Mouse (Mus musculus): ENCODE results near the gene Ppm1h. TPM values are rescaled to one million over a fixed set of nuclear protein-coding genes. Genes with fewer than 3 reads are reported as not detected.

Ppm1h gene
- total and polyA plus RNA-seq, 2 experiments from 2014 or later, result 4.9 to 6.1 TPM

DNA sequence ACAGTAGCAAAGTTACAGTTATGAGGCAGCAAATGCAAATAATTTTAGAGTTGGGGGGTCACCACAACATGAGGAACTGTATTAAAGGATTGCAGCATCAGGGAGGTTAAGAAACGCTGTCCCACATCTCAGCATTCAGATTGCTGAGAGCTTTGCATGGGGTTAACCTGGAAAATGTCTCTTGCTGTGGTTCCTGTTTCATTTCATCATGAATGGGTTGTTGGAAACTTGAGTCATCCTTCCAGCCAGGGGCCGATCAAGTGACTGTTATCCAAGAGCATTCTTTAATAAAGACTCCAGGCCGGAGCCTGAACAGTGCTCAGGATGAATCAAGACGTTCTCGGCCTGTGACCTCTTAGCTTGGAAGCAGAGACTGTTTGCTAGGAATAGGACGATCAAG, 12.1 kb downstream of the Ppm1h start:
- H3K27ac ChIP-seq (ENCODE audit: low read depth), result no peak overlapping the region
- 73% methylated on average over 6 of the region's 6 CpGs for WGBS
- TF ChIP-seq CTCF (IDR thresholded peaks at IDR 0.05; ENCODE audit: low read depth) (no peak), EP300 (IDR thresholded peaks at IDR 0.05; ENCODE audit: low read depth) (no peak)
- no peak for ATAC-seq (ENCODE audit: insufficient read depth, low read depth)
- H3K27me3 ChIP-seq (ENCODE audit: control insufficient read depth, insufficient read depth, low read length), result no peaks in the 10 kb centered on the region
- no peak overlapping the region for H3K9ac ChIP-seq (replicated peaks; ENCODE audit: low read depth, low read length)
- DNase-seq (ENCODE audit: low spot score), result no peak
- H3K36me3 ChIP-seq (replicated peaks; ENCODE audit: control insufficient read depth, insufficient read depth, low read length), result no peaks in the 10 kb centered on the region; the same call in 1 of the 2 replicates
- H3K4me1 ChIP-seq (ENCODE audit: control insufficient read depth, insufficient read depth), result no peaks in the 10 kb centered on the region
- no peak overlapping the region for H3K4me2 ChIP-seq (ENCODE audit: low read depth, low read length)
- H3K9me3 ChIP-seq (replicated peaks; ENCODE audit: control insufficient read depth, low read length), result no peaks in the 10 kb centered on the region
- H3K4me3 ChIP-seq (ENCODE audit: low read depth, low read length), result no peak overlapping the region

DNA sequence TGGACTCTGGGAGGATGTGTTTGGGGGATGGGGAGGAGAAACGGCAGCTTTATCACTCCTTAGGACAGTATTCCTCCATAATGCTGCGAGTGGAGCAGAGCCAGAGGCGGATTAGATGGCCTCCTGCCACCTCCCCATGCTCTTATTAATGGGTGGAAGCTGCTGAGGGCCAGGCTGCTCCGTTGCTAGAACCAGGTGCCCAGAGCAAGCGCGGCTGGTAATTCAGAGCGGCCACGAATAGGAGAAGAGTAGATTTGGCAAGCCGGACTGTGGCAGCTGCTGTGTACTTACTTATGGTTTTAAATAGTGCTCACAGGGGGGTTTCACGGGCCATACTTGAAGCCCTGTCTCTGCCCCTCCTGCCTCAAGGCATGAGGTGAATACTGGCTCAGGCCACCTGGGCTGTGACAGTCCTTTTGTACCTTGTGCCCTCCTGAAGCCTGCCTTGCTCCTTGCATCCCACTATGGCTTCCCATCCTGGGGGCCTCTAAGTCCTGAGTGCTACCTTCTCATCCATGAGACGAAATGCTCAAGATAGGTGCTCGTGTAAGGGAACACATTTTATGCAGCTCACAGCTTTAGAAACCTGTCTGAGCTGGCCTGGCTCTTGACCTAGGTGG, 14.7 kb downstream of the Ppm1h start:
- no peak overlapping the region for H3K9ac ChIP-seq (replicated peaks; ENCODE audit: low read depth, low read length)
- ATAC-seq (ENCODE audit: insufficient read depth, low read depth), result no peak
- no peak overlapping the region for H3K27ac ChIP-seq (ENCODE audit: low read depth)
- no peaks in the 10 kb centered on the region for H3K4me1 ChIP-seq (ENCODE audit: control insufficient read depth, insufficient read depth)
- no peaks in the 10 kb centered on the region; the same call in 1 of the 2 replicates for H3K36me3 ChIP-seq (replicated peaks; ENCODE audit: control insufficient read depth, insufficient read depth, low read length)
- no peaks in the 10 kb centered on the region for H3K9me3 ChIP-seq (replicated peaks; ENCODE audit: control insufficient read depth, low read length)
- DNase-seq (ENCODE audit: low spot score), result no peak
- no peak overlapping the region for H3K4me3 ChIP-seq (ENCODE audit: low read depth, low read length)
- H3K4me2 ChIP-seq (ENCODE audit: low read depth, low read length), result no peak overlapping the region
- WGBS, result 60% methylated on average over 12 of the region's 12 CpGs
- H3K27me3 ChIP-seq (ENCODE audit: control insufficient read depth, insufficient read depth, low read length), result no peaks in the 10 kb centered on the region
- no peak for TF ChIP-seq EP300 (IDR thresholded peaks at IDR 0.05; ENCODE audit: low read depth)
- TF ChIP-seq CTCF (IDR thresholded peaks at IDR 0.05; ENCODE audit: low read depth), result no peak

DNA sequence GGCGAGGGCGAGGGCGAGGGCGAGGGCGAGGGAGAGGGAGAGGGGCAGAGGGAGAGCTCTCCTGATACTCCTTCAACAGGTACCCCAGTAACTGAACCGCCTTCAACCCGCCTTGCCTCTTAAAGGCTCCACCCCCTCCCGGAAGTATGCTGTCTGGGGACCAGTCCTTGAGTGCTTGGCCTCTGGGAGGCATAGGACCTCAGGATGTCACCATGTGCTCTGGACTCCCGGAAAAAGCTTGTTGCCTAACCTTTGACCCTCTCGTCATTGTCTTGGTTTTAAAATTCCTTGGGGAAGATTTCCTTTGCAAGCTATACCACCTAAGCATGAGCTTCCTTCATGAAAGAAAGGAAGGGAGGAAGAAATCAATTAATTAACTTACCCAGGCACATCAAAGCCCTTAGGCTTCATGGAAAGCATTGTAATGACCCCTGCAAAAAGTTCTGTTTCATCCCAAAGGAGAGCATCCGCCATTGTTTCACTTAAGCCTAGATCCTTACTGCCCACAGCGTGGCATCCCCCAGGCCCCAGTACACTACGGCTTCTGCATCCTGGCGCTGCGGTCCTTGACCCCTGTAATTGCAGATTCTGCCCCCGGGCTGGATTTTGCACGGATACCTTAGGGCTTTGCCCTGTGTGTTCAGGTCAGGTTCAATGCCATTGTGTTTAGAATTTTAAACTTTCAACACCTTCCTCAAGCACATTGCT, 15.5 kb downstream of the Ppm1h start:
- 66% methylated on average over 16 of the region's 17 CpGs for WGBS
- DNase-seq (ENCODE audit: low spot score), result no peak
- ATAC-seq (ENCODE audit: insufficient read depth, low read depth), result no peak
- no peak overlapping the region for H3K4me2 ChIP-seq (ENCODE audit: low read depth, low read length)
- no peak overlapping the region for H3K27ac ChIP-seq (ENCODE audit: low read depth)
- TF ChIP-seq EP300 (IDR thresholded peaks at IDR 0.05; ENCODE audit: low read depth) (no peak), CTCF (IDR thresholded peaks at IDR 0.05; ENCODE audit: low read depth) (no peak)
- H3K27me3 ChIP-seq (ENCODE audit: control insufficient read depth, insufficient read depth, low read length), result no peaks in the 10 kb centered on the region
- no peaks in the 10 kb centered on the region for H3K4me1 ChIP-seq (ENCODE audit: control insufficient read depth, insufficient read depth)
- no peaks in the 10 kb centered on the region for H3K9me3 ChIP-seq (replicated peaks; ENCODE audit: control insufficient read depth, low read length)
- no peak overlapping the region for H3K4me3 ChIP-seq (ENCODE audit: low read depth, low read length)
- no peaks in the 10 kb centered on the region; the same call in 1 of the 2 replicates for H3K36me3 ChIP-seq (replicated peaks; ENCODE audit: control insufficient read depth, insufficient read depth, low read length)
- no peak overlapping the region for H3K9ac ChIP-seq (replicated peaks; ENCODE audit: low read depth, low read length)

DNA sequence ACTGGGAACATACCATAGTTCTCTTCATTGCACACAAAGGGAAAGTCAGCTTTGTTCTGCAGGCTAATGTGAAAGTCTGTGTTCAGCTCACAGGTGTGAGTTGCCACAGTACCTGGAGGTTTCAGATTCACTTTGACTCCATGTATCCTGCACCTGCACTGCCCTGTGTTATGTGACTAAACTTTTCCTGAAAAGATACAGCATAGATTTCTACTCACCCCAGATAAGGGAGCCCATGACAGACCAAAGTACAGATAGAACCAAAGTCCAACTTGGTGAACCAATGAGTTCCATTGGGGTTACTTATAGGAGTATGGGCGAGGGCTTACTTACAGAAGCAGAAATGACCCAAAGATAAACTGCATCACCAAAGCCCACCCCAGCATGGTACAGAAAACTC, 17.8 kb downstream of the Ppm1h start:
- no peaks in the 10 kb centered on the region for H3K4me1 ChIP-seq (ENCODE audit: control insufficient read depth, insufficient read depth)
- TF ChIP-seq EP300 (IDR thresholded peaks at IDR 0.05; ENCODE audit: low read depth), result no peak
- no peak for TF ChIP-seq CTCF (IDR thresholded peaks at IDR 0.05; ENCODE audit: low read depth)

DNA sequence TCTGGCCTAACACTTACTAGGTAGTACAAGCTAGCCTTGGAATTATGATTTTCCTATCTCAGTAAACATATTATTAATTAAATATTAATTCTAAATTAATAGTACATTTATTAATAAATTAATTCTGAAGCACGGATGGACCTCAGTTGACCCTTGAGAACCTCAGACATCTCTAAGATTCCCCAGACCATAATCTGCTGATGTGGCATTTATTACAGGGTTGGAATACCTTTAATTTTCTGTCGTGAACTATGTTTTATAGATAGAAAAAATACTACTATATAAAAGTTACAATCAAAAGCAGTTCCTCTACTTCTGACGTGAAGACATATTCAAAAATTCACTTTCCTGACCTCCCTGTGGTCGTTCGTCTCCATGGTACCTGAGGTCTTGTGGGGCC, 19.8 kb downstream of the Ppm1h start:
- Histone ChIP-seq H3K27ac (ENCODE audit: low read depth) (no peak overlapping the region), H3K36me3 (replicated peaks; ENCODE audit: control insufficient read depth, insufficient read depth, low read length) (no peaks in the 10 kb centered on the region), H3K27me3 (ENCODE audit: control insufficient read depth, insufficient read depth, low read length) (no peaks in the 10 kb centered on the region), H3K4me3 (ENCODE audit: low read depth, low read length) (no peak overlapping the region), H3K9ac (replicated peaks; ENCODE audit: low read depth, low read length) (no peak overlapping the region), H3K4me1 (ENCODE audit: control insufficient read depth, insufficient read depth) (0 out of 2 replicates have a peak, but pooled peaks cover 4% of the 10 kb centered on the region), H3K4me2 (ENCODE audit: low read depth, low read length) (no peak overlapping the region), H3K9me3 (replicated peaks; ENCODE audit: control insufficient read depth, low read length) (no peaks in the 10 kb centered on the region)
- TF ChIP-seq EP300 (IDR thresholded peaks at IDR 0.05; ENCODE audit: low read depth) (no peak), CTCF (IDR thresholded peaks at IDR 0.05; ENCODE audit: low read depth) (no peak)
- DNase-seq (ENCODE audit: low spot score), result no peak
- 81% methylated on average over 5 of the region's 5 CpGs for WGBS
- no peak for ATAC-seq (ENCODE audit: insufficient read depth, low read depth)

More for the DNA sequence above, 17.8 kb downstream of the Ppm1h start:
- no peak overlapping the region for H3K9ac ChIP-seq (replicated peaks; ENCODE audit: low read depth, low read length)
- no peaks in the 10 kb centered on the region for H3K36me3 ChIP-seq (replicated peaks; ENCODE audit: control insufficient read depth, insufficient read depth, low read length)
- DNase-seq (ENCODE audit: low spot score) (no peak), ATAC-seq (ENCODE audit: insufficient read depth, low read depth) (no peak)
- H3K4me2 ChIP-seq (ENCODE audit: low read depth, low read length), result no peak overlapping the region
- H3K9me3 ChIP-seq (replicated peaks; ENCODE audit: control insufficient read depth, low read length), result no peaks in the 10 kb centered on the region
- H3K27ac ChIP-seq (ENCODE audit: low read depth), result no peak overlapping the region
- no peak overlapping the region for H3K4me3 ChIP-seq (ENCODE audit: low read depth, low read length)
- H3K27me3 ChIP-seq (ENCODE audit: control insufficient read depth, insufficient read depth, low read length), result no peaks in the 10 kb centered on the region
- 82% methylated on average over 1 of the region's 1 CpGs for WGBS
